Mouse (Mus musculus) intestine, postnatal 0 days (tissue): ENCODE data around the gene Rpl14. TPM values are rescaled to one million over a fixed set of nuclear protein-coding genes. Genes with fewer than 3 reads are reported as not detected.

Experiments used
- ATAC-seq: fragments of 200-750 bp; cut with Nextera tagmentation; 2 replicates; pipeline ENCODE4 v1.8.0; 2017; ENCODE audit warnings: mild to moderate bottlenecking, moderate TSS enrichment, moderate library complexity
- H3K27ac ChIP-seq: fragments of 300-500 bp; sonication (generic); 2 replicates; pipeline ENCODE4 v1.5.1; 2014; ENCODE audit warnings: mild to moderate bottlenecking, low read depth, low read length, moderate library complexity
- H3K27me3 ChIP-seq: fragments of 300-500 bp; sonication (generic); replicated peaks from 2 replicates; pipeline ENCODE4 v1.6.1; 2014; ENCODE audit warnings: low read length, mixed read lengths; ENCODE audit not compliant: control insufficient read depth, insufficient read depth
- H3K36me3 ChIP-seq: fragments of 300-500 bp; sonication (generic); 2 replicates; pipeline ENCODE4 v1.6.1; 2014; ENCODE audit warnings: mild to moderate bottlenecking, moderate library complexity; ENCODE audit not compliant: control insufficient read depth, insufficient read depth
- H3K4me1 ChIP-seq: fragments of 300-500 bp; sonication (generic); replicated peaks from 2 replicates; pipeline ENCODE4 v1.6.1; 2014; ENCODE audit warnings: antibody characterized with exemption, low read length, mixed read lengths; ENCODE audit not compliant: control insufficient read depth, insufficient read depth
- H3K4me2 ChIP-seq: fragments of 300-500 bp; sonication (generic); replicated peaks from 2 replicates; pipeline ENCODE4 v1.6.1; 2014; ENCODE audit warnings: low read depth, mild to moderate bottlenecking, moderate library complexity
- H3K4me3 ChIP-seq: fragments of 300-500 bp; sonication (generic); 2 replicates; pipeline ENCODE4 v1.5.1; 2014; ENCODE audit warnings: low read depth, low read length
- H3K9ac ChIP-seq: fragments of 300-500 bp; sonication (generic); 2 replicates; pipeline ENCODE4 v1.6.1; 2014; ENCODE audit warnings: mild to moderate bottlenecking, low read depth, low read length
- H3K9me3 ChIP-seq: fragments of 300-500 bp; sonication (generic); 2 replicates; pipeline ENCODE4 v1.6.1; 2016; ENCODE audit warnings: mixed run types; ENCODE audit not compliant: control insufficient read depth
- CTCF ChIP-seq: sonication (generic); IDR thresholded peaks from 2 replicates; pipeline ENCODE4 v1.5.1; 2016; ENCODE audit warnings: low read depth, mild to moderate bottlenecking, control low read depth, antibody characterized with exemption, moderate library complexity
- WGBS: fragments of 180-500 bp; shearing (Covaris S2); extraction: QIAGEN DNeasy Blood & Tissue Kit; methylation state at CpG from one replicate; pipeline ENCODE4 v1.1.7; 2014; 5-methylcytosine and 5-hydroxymethylcytosine counted together
- polyA plus RNA-seq: library from polyadenylated mRNA; unstranded; fragments of >200 nt; fragmentation: Nextera tagmentation; extraction: Ambion mirVana; gene quantifications from 2 replicates; pipeline ENCODE4 v1.2.1, GENCODE M21; 2015

The Rpl14 gene
- polyA plus RNA-seq, 1 experiment from 2014 or later, result 505 TPM

DNA sequence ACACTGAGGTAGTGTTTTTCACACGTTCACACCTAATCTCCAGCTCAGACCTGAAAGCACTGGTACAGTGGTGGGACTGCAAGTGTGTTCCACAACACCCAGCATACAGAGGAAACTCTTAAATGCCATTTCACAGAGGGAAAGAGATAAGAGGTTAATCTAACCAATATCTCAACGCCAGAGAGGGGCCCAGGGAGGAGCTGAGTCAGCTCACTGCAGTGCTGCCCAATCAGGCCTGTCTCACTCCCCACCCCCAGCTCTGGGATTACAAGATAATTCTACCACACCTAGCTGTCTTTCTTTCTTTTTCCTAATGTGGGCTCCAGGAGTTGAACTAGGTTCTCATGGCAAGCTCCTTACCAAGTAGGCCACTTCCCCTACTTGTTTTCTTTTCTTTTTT is 2.3 kb upstream of the Rpl14 start:
- no peaks in the 10 kb centered on the region for H3K27me3 ChIP-seq
- WGBS, result 48% methylated on average over 2 of the region's 2 CpGs
- H3K9me3 ChIP-seq, result no peaks in the 10 kb centered on the region
- H3K4me2 ChIP-seq, result no peak overlapping the region
- no peak for TF ChIP-seq CTCF
- H3K9ac ChIP-seq, result no peak overlapping the region
- H3K36me3 ChIP-seq, result peaks cover 10% of the 10 kb centered on the region
- H3K27ac ChIP-seq, result no peak overlapping the region
- no peak for ATAC-seq
- H3K4me1 ChIP-seq, result 0 out of 2 replicates have a peak, but pooled peaks cover 5% of the 10 kb centered on the region
- no peak overlapping the region for H3K4me3 ChIP-seq

GRCm38 (mm10) chr9:120569721-120570333 is 1.4 kb upstream of the Rpl14 start:
- 58% methylated on average over 13 of the region's 13 CpGs for WGBS
- Histone ChIP-seq H3K9ac (no peak overlapping the region), H3K27me3 (no peaks in the 10 kb centered on the region), H3K4me3 (no peak overlapping the region), H3K9me3 (no peaks in the 10 kb centered on the region), H3K27ac (no peak overlapping the region), H3K36me3 (peaks cover 19% of the 10 kb centered on the region), H3K4me1 (0 out of 2 replicates have a peak, but pooled peaks cover 5% of the 10 kb centered on the region), H3K4me2 (no peak overlapping the region)
- ATAC-seq, result no peak
- TF ChIP-seq CTCF, result peak; percentile 66

GRCm38 (mm10) chr9:120570334-120570725 is 914 bp upstream of the Rpl14 start:
- peak overlapping the region; percentile 73; the same call in 1 of the 2 replicates for H3K4me3 ChIP-seq
- H3K9ac ChIP-seq, result 0 out of 2 replicates have a peak overlapping the region, but pooled peaks have one; percentile 24
- H3K36me3 ChIP-seq, result peaks cover 24% of the 10 kb centered on the region
- H3K27me3 ChIP-seq, result no peaks in the 10 kb centered on the region
- 0 out of 2 replicates have a peak, but pooled peaks cover 5% of the 10 kb centered on the region for H3K4me1 ChIP-seq
- no peaks in the 10 kb centered on the region for H3K9me3 ChIP-seq
- H3K4me2 ChIP-seq, result peak overlapping the region; percentile 68
- no peak overlapping the region for H3K27ac ChIP-seq
- TF ChIP-seq CTCF, result no peak
- 51% methylated on average over 2 of the region's 2 CpGs for WGBS
- no peak for ATAC-seq

GRCm38 (mm10) chr9:120571593-120572385 is 545 bp downstream of the Rpl14 start:
- TF ChIP-seq CTCF, result 0 out of 2 replicates have a peak, but pooled peaks have one; percentile 2

GRCm38 (mm10) chr9:120575748-120576661 is 4.8 kb downstream of the Rpl14 start:
- ATAC-seq, result no peak
- no peak overlapping the region; the same call in 1 of the 2 replicates for H3K27ac ChIP-seq

More at GRCm38 (mm10) chr9:120571593-120572385, 545 bp downstream of the Rpl14 start:
- no peaks in the 10 kb centered on the region for H3K9me3 ChIP-seq
- peak overlapping the region; percentile 50; the same call in 1 of the 2 replicates for H3K27ac ChIP-seq
- ATAC-seq, result peak; percentile 78
- H3K4me3 ChIP-seq, result peak overlapping the region; percentile 73
- H3K4me1 ChIP-seq, result 0 out of 2 replicates have a peak, but pooled peaks cover 5% of the 10 kb centered on the region
- under 1% methylated on average over 52 of the region's 53 CpGs for WGBS
- H3K36me3 ChIP-seq, result peaks cover 26% of the 10 kb centered on the region
- H3K9ac ChIP-seq, result peak overlapping the region; percentile 70
- H3K4me2 ChIP-seq, result peak overlapping the region; percentile 68
- H3K27me3 ChIP-seq, result no peaks in the 10 kb centered on the region

More at GRCm38 (mm10) chr9:120575748-120576661, 4.8 kb downstream of the Rpl14 start:
- Histone ChIP-seq H3K4me3 (no peak overlapping the region), H3K4me2 (no peak overlapping the region), H3K36me3 (peaks cover 26% of the 10 kb centered on the region), H3K9me3 (no peaks in the 10 kb centered on the region), H3K27me3 (no peaks in the 10 kb centered on the region), H3K9ac (no peak overlapping the region), H3K4me1 (peaks cover 8% of the 10 kb centered on the region; the same call in 1 of the 2 replicates)
- WGBS, result 52% methylated on average over 6 of the region's 6 CpGs
- TF ChIP-seq CTCF, result peak; percentile 50
